Mouse (Mus musculus) lung, postnatal 14 days (tissue): Measurements from ENCODE around the gene Gm20838.
"Not testable (repeated sequence)": the region's sequence is repeated elsewhere in the genome, so short reads cannot be mapped to it uniquely, and the experiment has no call there.

ENCODE experiments used
- DNase-seq: peaks from one replicate; pipeline ENCODE4 v3.0.0; 2021

Gene Gm20838

GRCm38 (mm10) chrY:33543064-33543463 lies at the start of gene Gm20838:
TSS of gene Gm20838 (minus strand) at chrY:33543164.
- not testable (repeated sequence) for DNase-seq
